Mouse (Mus musculus) kidney, embryonic 16.5 days (tissue): ENCODE data around the gene Smap2. TPM values are rescaled to one million over a fixed set of nuclear protein-coding genes. Genes with fewer than 3 reads are reported as not detected.

ENCODE experiments used
- ATAC-seq: fragments of 200-750 bp; cut with Nextera tagmentation; 2 replicates; pipeline ENCODE4 v1.8.0; 2017; ENCODE audit warnings: moderate TSS enrichment; ENCODE audit not compliant: low FRiP score, low TSS enrichment
- H3K27ac ChIP-seq: fragments of 300-500 bp; sonication (generic); 2 replicates; pipeline ENCODE4 v1.5.1; 2014; ENCODE audit warnings: low read length
- H3K27me3 ChIP-seq: fragments of 300-500 bp; sonication (generic); 2 replicates; pipeline ENCODE4 v1.6.1; 2014; ENCODE audit warnings: low read length, control low read depth, mixed read lengths; ENCODE audit not compliant: insufficient read depth
- H3K36me3 ChIP-seq: fragments of 300-500 bp; sonication (generic); 2 replicates; pipeline ENCODE4 v1.6.1; 2014; ENCODE audit warnings: low read length, control low read depth, mixed read lengths; ENCODE audit not compliant: insufficient read depth
- H3K4me1 ChIP-seq: fragments of 300-500 bp; sonication (generic); 2 replicates; pipeline ENCODE4 v1.6.1; 2014; ENCODE audit warnings: low read length, control low read depth, mixed read lengths; ENCODE audit not compliant: insufficient read depth
- H3K4me2 ChIP-seq: fragments of 300-500 bp; sonication (generic); replicated peaks from 2 replicates; pipeline ENCODE4 v1.6.1; 2014; ENCODE audit warnings: low read depth, low read length
- H3K4me3 ChIP-seq: fragments of 300-500 bp; sonication (generic); 2 replicates; pipeline ENCODE4 v1.5.1; 2014; ENCODE audit warnings: mild to moderate bottlenecking, low read length
- H3K9ac ChIP-seq: fragments of 300-500 bp; sonication (generic); replicated peaks from 2 replicates; pipeline ENCODE4 v1.6.1; 2014; ENCODE audit warnings: low read length
- H3K9me3 ChIP-seq: fragments of 300-500 bp; sonication (generic); 2 replicates; pipeline ENCODE4 v1.6.1; 2016; ENCODE audit warnings: low read length, control low read depth
- WGBS: fragments of 180-500 bp; shearing (Covaris S2); extraction: QIAGEN DNeasy Blood & Tissue Kit; methylation state at CpG from one replicate; pipeline ENCODE4 v1.1.7; 2014; 5-methylcytosine and 5-hydroxymethylcytosine counted together
- polyA plus RNA-seq: library from polyadenylated mRNA; unstranded; fragments of >200 nt; fragmentation: Nextera tagmentation; extraction: Ambion mirVana; gene quantifications from 2 replicates; pipeline ENCODE4 v1.2.1, GENCODE M21; 2015

Gene Smap2
- polyA plus RNA-seq, 1 experiment from 2014 or later, result 12.9 TPM

DNA sequence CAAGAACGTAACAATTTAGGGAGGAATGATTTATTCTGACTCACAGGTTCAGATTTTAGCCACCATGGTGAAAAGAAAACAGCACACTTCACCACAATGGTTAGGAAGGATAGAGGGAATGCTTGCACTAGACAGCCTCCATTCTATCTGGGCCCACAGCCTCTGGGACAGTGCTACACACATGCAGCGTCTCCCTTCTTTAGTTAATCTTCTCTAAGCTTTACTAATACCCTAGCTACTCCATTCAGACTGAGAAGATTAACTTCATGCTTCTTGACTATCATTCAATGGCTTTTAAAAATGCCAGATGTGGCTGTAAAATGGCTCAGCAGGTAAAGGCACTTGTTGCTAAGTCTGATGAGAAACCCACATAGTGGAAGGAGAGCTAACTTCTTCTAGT, 24.8 kb downstream of the Smap2 start:
- Histone ChIP-seq H3K27me3 (no peaks in the 10 kb centered on the region), H3K27ac (no peak overlapping the region), H3K4me1 (peaks cover 7% of the 10 kb centered on the region; the same call in 1 of the 2 replicates), H3K9me3 (peaks cover 4% of the 10 kb centered on the region; the same call in 1 of the 2 replicates), H3K4me3 (no peak overlapping the region), H3K36me3 (no peaks in the 10 kb centered on the region), H3K4me2 (no peak overlapping the region), H3K9ac (no peak overlapping the region)
- ATAC-seq, result no peak
- WGBS, result 84% methylated on average over 2 of the region's 2 CpGs

DNA sequence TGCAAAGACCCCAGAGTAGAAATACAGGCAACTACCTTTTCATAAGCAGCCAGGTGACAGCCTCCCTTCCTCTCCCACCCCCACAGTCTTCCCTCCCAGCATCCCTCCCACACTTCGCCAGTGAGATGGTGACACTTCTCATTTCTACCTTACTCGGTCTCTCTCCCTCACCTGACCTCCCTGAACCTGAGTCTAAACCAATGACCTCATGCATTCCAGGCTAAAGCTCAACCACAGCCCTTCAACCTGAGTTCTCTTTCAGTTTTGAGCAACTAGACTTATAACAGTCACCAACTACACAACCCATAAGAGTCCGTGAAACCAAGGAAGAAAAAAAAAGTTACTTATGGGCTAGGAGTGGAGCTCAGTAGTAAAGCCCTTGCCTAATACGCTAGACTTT, 29.7 kb downstream of the Smap2 start:
- H3K36me3 ChIP-seq, result peaks cover 3% of the 10 kb centered on the region; the same call in 1 of the 2 replicates
- H3K27ac ChIP-seq, result no peak overlapping the region
- peaks cover 4% of the 10 kb centered on the region; the same call in 1 of the 2 replicates for H3K9me3 ChIP-seq
- no peak overlapping the region for H3K9ac ChIP-seq
- ATAC-seq, result no peak
- 65% methylated on average over 4 of the region's 4 CpGs for WGBS
- H3K4me3 ChIP-seq, result no peak overlapping the region
- H3K4me1 ChIP-seq, result no peaks in the 10 kb centered on the region
- no peak overlapping the region for H3K4me2 ChIP-seq
- H3K27me3 ChIP-seq, result no peaks in the 10 kb centered on the region

DNA sequence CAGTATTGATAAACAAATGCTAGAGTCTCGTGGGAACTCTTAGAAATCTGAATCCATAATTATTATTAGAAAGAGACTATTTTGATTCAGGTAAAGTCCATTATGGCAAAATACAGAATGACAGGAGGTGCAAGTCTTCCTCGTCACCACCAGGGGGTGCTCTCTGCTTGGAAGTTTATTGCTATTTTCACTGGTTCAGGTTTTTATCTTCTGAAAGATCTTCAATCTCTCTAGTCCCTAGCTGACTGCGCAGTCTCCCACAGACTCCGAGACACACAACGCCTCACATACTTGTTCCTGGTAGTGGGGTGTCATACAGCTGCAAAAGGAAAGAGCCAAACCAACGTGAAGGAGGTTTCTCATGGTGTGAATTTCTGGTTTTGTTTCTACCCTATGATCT, 30.6 kb downstream of the Smap2 start:
- 15% methylated on average over 6 of the region's 6 CpGs for WGBS
- no peak overlapping the region for H3K4me2 ChIP-seq
- 0 out of 2 replicates have a peak, but pooled peaks have one; percentile 49 for ATAC-seq

DNA sequence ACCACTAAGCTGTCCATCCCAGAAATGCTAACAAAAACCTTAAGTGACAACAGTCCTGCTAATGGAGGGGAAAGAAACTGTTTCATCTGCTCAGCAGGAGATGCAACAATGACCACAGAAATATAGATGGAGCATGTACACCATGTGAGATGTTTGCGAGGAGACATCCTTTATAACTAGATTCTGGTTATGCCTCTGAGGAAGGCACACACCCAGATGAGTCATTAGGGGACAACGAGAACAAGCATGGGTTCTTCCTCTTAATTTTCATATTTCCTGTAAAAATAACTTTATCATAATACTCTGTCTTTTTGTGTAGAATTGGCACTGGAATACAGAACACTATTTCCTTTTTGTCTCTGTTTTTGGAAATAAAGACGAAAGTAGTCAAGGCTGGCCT, 38.8 kb downstream of the Smap2 start:
- no peaks in the 10 kb centered on the region for H3K27me3 ChIP-seq
- no peak overlapping the region for H3K4me3 ChIP-seq
- no peak for ATAC-seq
- no peaks in the 10 kb centered on the region for H3K9me3 ChIP-seq
- no peak overlapping the region for H3K4me2 ChIP-seq
- H3K4me1 ChIP-seq, result no peaks in the 10 kb centered on the region
- no peak overlapping the region for H3K9ac ChIP-seq
- H3K27ac ChIP-seq, result no peak overlapping the region
- H3K36me3 ChIP-seq, result peaks cover 7% of the 10 kb centered on the region; the same call in 1 of the 2 replicates
- 85% methylated on average over 3 of the region's 3 CpGs for WGBS

More for the DNA sequence above, 30.6 kb downstream of the Smap2 start:
- H3K27ac ChIP-seq, result no peak overlapping the region
- H3K4me3 ChIP-seq, result no peak overlapping the region
- peaks cover 3% of the 10 kb centered on the region; the same call in 1 of the 2 replicates for H3K36me3 ChIP-seq
- H3K27me3 ChIP-seq, result no peaks in the 10 kb centered on the region
- peaks cover 4% of the 10 kb centered on the region; the same call in 1 of the 2 replicates for H3K9me3 ChIP-seq
- no peak overlapping the region for H3K9ac ChIP-seq
- H3K4me1 ChIP-seq, result no peaks in the 10 kb centered on the region

DNA sequence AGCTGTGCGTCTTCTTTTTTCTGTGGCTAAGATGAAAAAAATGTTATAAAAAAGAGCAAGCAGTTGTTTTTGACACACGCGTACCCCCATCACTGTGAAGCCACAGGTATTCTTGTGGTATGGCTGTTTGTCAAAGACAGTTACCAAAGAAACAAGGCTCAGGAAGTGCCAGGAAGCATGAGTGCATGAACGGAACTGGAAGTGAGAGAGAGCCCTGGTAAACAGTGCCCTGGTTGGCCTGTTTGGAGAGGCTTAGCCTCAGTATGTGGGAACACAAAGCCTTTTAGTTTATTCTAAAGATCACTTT, 41.7 kb downstream of the Smap2 start:
- Histone ChIP-seq H3K27me3 (no peaks in the 10 kb centered on the region), H3K36me3 (peaks cover 22% of the 10 kb centered on the region), H3K4me2 (no peak overlapping the region), H3K9me3 (no peaks in the 10 kb centered on the region), H3K4me3 (no peak overlapping the region), H3K9ac (no peak overlapping the region), H3K27ac (no peak overlapping the region), H3K4me1 (no peaks in the 10 kb centered on the region)
- ATAC-seq, result no peak
- WGBS, result 89% methylated on average over 4 of the region's 4 CpGs

DNA sequence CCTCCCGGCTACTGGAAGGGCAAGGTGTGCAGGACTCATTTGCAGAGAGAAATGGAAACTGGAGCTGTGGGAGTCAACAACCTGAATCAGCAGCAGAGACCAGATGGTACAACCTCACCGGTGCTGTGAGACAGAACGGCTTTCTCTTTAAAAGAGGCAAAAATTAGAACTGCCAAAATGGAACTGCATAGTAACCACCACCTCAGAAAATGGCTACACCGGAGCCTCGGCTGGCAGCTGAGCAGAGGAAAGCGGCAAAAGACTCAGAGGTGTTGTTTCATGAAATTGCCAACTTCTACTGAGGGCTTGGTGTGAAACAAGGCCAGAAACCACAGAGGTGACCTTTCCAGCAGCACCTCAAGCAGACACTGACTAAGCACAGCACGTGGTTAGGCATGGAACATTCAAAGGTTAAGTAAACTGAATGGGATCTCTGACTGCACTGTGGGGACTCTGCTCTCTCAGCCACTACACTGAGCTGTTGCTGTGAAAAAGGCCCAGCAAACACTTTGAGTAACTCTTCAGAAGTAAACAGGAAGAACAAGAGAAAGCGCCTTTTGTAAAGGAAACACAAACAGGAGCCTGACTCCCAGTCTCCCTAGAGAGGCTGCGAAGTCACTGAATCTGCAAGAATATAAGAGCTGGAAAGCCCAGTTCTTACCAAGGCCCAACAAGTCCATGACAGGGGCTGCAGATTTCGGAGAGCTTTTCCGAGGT, 42.2 kb downstream of the Smap2 start:
- Histone ChIP-seq H3K27ac (no peak overlapping the region), H3K4me3 (no peak overlapping the region), H3K27me3 (no peaks in the 10 kb centered on the region), H3K4me1 (no peaks in the 10 kb centered on the region), H3K9ac (no peak overlapping the region), H3K4me2 (no peak overlapping the region), H3K36me3 (peaks cover 24% of the 10 kb centered on the region), H3K9me3 (no peaks in the 10 kb centered on the region)
- whole genome bisulfite sequencing, result 82% methylated on average over 11 of the region's 11 CpGs
- ATAC-seq, result no peak

DNA sequence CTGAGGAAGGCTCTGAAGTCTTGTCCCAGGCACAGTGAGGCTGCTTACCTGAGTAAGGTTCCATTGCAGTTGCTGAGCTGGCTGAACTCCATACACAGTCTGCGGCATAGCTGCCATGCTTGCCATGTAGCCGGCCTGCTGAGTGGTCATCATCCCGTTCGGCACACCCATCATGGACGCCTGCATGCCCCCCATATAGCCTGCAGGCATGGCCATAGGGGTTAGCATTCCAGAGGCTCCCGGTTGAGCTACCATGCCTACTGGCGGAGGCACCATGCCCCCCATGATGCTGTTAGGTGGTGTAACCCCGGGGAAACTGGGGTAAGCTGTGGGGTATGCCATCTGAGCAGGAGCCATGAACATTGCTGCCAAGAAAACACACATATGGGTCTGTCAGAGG, 45.2 kb downstream of the Smap2 start:
- H3K36me3 ChIP-seq, result peaks cover 40% of the 10 kb centered on the region
- H3K9ac ChIP-seq, result no peak overlapping the region
- no peaks in the 10 kb centered on the region for H3K4me1 ChIP-seq
- H3K27ac ChIP-seq, result no peak overlapping the region
- H3K27me3 ChIP-seq, result no peaks in the 10 kb centered on the region
- ATAC-seq, result no peak
- H3K9me3 ChIP-seq, result no peaks in the 10 kb centered on the region
- no peak overlapping the region for H3K4me3 ChIP-seq
- 93% methylated on average over 8 of the region's 8 CpGs for WGBS
- no peak overlapping the region for H3K4me2 ChIP-seq

DNA sequence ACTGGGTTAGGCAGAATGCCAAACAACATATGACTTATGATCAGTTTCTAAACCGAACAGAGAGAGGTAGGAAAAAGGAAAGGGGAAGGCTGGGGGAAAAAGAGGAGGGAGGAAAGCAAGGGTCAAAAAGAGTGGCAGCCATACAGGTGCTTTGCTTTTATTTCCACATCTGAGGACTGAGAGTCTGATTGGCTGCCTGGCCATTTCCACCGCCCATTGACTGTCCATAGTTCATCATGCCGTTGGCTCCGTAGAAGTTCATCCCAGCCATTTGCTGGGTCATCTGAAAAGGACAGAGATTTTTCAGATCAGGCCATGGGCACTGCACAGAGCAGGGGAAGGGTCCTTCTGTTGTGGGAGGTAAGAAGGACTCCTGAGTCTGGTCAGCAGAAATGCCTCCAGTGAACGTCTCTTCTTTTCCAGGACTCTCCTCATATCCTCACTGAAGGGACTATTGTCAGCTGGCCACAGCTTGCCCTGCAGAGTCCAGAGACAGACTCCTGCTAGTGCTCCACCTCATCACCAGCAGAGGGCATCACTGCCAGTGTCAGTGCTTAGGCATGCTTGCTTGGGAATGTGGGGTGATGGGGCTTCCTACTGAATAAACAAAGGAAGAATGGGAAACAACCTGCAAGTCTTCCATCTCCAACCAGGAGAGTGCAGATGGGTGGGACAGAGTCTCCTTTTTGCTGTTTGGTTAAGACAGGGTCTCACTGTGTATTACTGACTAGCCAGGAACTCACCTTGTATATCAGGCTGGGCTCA, 47.5 kb downstream of the Smap2 start:
- ATAC-seq, result no peak
- Histone ChIP-seq H3K27me3 (no peaks in the 10 kb centered on the region), H3K9ac (no peak overlapping the region), H3K9me3 (no peaks in the 10 kb centered on the region), H3K27ac (no peak overlapping the region), H3K4me3 (no peak overlapping the region), H3K36me3 (peaks cover 40% of the 10 kb centered on the region), H3K4me1 (no peaks in the 10 kb centered on the region), H3K4me2 (no peak overlapping the region)
- WGBS, result 74% methylated on average over 5 of the region's 5 CpGs

DNA sequence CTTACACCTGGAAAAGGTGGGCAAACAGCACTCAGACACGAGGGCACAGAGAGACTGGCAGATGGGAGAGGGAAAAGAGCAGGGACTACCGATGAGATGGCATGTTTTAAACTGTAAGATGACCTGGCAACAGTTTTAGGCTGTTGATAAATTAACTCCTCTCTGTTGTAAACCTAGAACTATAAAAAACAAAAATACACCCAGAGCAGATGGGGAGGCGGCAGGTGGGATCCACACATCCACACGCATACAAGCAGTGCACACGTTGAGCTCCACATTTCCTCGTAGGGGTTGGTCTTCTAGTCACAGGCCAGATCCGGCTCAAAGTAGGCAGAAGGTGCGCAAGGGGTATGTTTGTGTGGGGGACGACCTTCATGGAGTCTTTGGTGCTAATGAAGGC, 48.6 kb downstream of the Smap2 start:
- Histone ChIP-seq H3K4me3 (no peak overlapping the region), H3K27me3 (no peaks in the 10 kb centered on the region), H3K36me3 (peaks cover 34% of the 10 kb centered on the region), H3K4me1 (no peaks in the 10 kb centered on the region), H3K27ac (no peak overlapping the region), H3K9me3 (no peaks in the 10 kb centered on the region), H3K9ac (no peak overlapping the region), H3K4me2 (no peak overlapping the region)
- ATAC-seq, result no peak
- WGBS, result 82% methylated on average over 9 of the region's 9 CpGs

DNA sequence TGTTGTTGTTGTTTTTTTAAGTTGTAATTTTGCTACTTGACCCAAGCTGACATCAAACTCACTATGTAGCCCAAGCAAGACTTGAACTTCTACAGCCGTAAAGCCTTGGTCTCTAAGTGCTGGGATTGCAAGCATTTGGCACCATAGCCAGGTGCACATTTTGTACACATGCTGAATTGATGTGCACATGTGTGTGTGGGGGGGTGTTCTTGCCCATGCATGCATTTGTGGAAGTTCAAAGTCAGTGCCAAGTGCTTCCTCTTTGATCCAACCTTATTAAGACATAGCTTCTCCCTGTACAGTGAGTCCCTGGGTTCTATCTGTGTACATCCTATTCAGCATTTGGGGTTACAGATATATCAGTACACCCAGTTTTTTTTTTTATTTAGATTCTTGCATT, 61.5 kb downstream of the Smap2 start:
- no peak for ATAC-seq
- WGBS, result 88% methylated on average over 1 of the region's 1 CpGs
- Histone ChIP-seq H3K27ac (no peak overlapping the region), H3K4me3 (no peak overlapping the region), H3K9me3 (no peaks in the 10 kb centered on the region), H3K27me3 (no peaks in the 10 kb centered on the region), H3K4me2 (no peak overlapping the region), H3K9ac (no peak overlapping the region), H3K4me1 (peaks cover 7% of the 10 kb centered on the region), H3K36me3 (no peaks in the 10 kb centered on the region)
